Mouse (Mus musculus) thymus, postnatal 14 days (tissue): ENCODE measurements around the gene Mms19.
A peak's percentile ranks its signal among the peaks of the same experiment; 100 is the strongest.

Experiments used
- DNase-seq: peaks from one replicate; pipeline ENCODE4 v3.0.0; 2021

Mms19 gene

DNA sequence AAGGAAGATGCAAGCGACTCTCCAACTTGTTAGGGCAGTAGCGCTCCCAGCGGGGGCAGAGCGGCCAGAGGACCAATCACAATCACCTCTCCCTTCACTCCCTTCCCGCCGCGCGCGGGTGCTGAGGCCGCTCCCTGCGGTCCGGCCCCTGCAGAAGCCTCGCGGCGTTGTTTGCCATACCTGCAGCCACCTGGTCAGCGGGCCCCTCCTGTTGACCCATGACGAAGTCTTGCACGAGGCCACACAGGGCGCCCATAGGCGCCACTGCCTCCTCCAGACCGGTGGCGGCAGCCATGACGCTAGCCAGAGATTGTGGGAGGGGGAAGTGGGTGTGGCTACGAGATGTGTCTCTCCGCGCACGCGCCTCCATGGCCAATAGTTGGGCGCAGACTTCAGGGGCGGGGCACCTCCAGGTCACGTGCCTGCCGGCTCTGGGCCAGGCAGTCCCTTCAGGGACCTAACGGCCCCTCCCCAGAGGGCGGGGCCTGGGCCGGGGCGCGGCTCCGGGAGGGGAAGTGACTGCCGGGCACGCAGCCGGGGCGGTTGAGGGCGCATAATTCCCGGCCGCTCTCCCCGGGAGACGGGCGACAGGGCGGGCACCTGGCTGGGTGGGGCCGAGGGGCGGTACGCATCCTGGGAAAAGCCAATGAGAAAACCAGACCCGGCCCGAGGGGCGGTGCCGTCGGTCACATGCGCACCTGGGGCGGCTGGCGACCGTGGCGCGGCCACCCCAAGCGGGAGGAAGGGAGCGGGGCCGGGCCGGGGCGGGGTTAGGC lies at the start of gene Mms19:
Mms19 (minus strand) TSS at position 339 of the 776 bp plus-strand sequence.
- DNase-seq = peak; percentile 99

DNA sequence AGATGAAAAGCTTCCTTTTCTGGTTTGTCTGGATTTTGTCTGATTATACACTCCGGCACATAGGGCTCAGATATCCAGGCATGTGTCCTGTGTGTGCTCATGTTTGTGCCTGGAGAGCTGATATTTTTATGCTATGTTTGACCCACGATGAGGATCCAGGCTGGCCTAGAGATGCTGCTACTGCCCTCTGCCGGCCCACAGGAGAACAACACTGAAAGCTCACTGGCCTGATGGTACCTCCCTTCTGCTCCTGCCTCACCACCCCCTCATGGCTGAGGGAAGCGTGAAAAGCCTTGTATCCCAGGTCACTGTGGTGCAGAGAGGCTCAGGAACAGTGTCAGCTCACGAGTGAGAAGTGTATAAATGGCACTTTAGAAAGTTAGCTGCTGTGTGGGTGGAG lies 45.2 kb upstream of the Mms19 start:
- DNase-seq = peak; percentile 78

DNA sequence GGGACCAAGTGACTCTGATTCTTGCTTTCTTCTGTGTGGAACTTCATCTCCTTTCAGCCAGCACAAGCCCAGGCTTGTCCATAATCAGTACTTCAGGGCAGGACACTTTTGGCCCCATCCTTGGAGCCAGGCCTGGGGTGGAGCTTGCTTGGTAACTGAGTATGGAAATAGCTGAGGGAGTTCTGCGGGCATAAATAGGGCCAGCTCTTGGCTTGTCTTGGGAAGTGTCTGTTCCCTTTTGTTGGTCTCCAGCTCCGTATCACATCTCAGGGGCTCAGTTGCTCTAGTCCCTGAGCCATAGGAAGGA lies 41.5 kb upstream of the Mms19 start:
- no peak for DNase-seq

DNA sequence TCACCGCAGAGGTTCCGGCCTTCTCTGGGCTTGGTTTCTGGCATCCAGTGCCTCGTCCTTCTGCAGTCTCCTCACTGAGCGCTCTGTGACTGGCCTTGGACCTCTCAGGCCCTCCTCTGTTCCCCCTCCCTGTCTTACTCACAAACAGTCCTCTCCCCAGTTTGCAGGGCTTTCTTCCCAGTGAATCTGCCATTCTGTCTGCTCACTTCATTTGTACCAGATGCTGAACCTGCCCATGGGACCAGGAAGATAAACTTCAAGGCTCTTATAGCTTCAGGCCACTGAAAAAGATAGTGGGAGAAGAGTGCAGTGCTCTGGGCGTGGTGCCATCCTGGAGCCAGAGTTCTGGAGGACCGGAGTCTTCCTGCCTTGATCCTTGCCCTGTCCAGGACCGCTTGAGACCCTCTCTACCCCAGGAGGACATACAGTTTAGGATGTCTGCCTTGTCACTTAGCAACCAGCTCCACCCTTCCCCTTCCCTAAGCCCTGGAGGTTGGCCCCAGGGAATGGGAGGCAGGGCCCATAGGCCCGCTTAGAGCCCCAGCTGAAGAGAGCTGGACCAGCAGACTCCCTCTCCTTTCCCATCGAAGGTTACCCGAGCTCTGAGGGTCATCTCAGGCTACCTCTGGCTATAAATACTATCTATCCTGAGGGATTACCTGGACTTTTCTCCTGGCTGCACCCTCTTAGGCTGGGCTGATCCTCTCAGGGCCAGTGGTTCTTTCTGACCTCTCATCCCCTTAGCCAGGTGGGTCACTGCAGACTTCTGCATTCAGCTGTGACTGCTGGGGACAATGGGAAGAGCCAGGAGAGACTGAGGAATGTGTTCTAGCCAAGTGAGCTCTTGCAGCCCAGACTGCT lies 41.0 kb upstream of the Mms19 start:
- no peak for DNase-seq

DNA sequence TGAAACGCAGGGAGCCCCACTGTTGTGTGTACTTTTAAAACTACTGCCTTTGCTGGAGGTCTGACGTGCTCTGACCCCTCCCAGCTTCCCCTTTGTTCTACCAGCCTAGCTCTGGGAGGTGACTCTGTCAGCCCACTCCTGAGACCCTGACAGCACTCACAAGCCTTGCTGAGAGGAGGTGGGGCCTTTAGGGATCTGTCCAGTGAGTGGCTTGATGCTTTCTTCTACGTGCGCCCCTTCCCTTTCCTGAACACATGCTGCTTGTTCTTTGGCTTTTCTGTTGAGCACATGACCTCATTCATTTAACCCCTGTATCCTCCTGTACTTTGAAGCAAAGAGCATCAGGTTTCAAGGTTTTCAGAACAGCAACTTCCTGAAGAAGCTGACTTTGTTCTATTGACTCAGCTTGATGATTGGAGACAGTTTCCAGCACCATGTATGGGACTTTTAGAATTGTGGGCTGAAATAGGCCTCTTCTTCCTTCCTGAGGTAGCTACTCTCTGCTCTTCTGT lies 38.1 kb upstream of the Mms19 start:
- DNase-seq = peak; percentile 42

DNA sequence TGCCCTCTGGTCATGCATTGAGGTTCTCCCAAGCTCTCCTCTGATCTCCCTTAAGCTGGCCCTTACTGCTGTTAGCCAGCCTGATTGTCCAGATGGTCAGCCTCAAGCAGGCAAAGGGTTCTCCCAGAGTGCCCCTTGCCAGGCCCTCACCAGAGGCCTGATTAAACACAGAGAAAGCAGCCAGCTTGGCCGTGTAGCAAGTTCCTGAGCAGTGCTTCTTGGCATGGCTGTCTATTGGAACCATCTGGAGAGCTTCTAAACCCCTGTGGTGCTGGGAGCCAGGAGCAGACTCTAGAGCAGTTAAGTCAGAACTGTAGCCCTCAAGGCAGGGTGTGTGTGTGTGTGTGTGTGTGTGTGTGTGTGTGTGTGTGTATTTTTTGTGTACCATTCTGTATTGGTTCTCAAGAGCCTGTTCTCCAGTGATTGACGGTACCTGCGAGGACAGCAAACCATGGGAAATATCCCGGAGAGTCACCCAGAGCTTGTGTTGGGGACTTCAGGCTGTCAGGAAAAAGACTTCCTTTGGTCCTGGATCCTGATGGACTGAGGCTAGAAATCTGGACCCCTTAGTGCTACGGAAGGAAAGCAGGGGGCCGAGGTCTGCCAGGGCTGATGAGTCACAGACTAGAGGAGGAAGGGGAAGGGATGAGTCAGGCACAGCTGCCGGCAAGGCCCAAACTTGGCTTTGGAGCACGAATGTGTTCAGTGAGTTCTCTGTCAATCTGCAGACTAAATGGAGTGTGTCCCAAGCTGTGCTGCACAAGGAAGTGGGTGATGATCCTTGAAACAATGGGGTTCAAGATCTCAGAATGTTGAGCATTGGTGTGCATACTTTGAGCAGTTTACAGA lies 36.7 kb upstream of the Mms19 start:
- DNase-seq = no peak

DNA sequence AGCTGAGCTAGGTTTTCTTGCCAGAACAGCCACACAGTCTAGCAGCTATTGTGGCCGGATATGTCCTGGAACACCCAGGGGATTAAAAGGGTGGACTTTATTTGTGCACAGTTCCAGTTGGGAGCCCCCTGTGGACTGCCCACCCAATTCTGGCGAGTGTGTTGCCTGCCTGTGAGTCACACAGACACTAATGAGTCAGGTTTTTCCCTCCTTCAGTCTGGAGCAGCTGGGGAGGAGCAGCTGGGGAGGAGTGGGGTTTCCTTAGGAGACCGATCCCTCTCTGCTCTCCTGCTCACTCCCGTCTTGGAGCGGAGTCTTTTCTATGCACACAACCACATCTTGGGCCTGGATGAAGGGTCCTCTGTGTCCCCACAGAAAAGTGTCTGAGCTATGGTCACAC lies 35.9 kb upstream of the Mms19 start:
- DNase-seq = no peak

DNA sequence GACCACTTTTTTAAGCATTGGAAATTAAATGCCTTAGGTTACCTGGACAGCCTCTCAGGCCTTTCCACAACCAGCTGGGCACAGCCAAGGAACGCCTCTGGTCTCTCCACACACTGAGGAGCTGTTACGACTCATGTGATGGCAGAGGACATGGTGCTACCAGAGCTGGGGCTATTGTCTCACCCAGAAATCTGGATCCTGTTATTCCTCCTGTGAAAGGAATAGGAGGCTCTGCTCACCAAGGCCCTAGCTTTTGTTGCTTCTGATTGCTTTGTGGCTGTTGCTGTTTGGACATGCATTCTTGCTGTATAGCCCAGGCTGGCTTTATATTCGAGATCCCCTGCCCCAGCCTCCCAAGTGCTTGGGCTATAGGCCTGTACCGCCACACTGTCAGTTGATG lies 35.3 kb upstream of the Mms19 start:
- DNase-seq = no peak

DNA sequence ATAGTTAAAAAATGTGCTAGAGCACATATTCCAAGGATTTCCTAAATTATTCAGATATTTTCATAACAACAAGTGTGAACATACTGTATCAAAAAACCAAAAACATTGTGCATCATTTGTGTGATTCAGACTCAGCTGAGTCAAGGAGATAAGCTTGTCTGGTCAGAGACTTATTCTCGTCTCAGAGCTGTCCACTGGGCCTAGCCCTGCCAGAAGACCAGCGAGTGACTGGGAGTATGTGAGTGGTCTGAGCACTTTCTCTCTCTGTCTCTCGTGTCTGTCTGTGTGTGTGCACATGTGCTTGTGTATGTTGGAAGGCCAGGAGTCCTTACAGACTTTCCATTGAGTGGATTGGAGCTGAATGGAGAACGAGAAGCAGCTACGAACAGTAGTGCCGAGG lies 34.0 kb upstream of the Mms19 start:
- DNase-seq = no peak

DNA sequence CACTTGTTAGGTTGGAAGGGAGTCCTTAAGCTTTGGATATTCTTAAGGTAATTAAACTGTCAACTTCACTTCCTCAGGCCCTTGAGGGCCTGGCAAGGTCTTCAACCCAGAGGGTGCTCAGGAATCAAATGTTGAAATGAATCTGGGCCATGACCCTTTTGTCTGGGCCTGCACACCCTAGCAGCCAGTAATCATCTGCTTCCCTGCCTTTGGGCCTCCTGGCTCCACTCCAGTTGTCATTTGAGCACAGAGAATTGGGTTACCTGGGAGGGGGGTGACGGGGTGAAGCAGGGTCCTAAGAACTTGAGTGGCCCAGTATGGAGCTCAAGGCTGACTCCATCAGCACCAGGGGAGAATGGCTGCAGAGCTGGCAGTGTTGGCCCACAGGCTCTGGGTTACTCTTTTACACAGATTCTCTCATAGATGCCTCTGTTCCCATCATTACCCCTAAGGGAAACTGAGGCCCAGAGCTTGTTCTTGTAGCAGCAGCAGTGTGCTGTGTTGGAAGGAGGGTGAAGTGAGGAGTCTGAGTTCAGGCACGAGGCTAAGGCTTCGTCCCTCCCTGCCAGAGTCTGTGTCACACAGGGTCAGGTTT lies 33.4 kb upstream of the Mms19 start:
- DNase-seq = no peak

DNA sequence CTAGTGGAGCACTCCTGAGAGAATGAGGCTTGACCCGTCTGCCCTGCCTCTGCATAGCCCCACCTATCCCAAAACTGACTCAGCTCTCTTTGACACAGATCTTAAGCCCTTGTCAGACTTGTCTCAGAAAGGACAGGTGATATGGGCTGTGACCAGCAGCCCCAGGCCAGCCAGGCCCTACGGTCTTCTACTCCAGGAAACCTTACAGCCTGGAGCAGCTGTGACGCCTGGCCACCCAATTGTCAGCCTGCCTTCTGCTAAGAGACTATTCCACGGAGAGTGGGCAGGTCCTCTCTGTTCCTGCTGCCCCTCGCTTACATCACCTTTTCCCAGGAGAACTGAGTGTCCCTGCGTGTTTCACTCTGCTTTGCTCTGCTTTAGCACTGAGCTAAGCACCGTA lies 30.2 kb upstream of the Mms19 start:
- DNase-seq = no peak

DNA sequence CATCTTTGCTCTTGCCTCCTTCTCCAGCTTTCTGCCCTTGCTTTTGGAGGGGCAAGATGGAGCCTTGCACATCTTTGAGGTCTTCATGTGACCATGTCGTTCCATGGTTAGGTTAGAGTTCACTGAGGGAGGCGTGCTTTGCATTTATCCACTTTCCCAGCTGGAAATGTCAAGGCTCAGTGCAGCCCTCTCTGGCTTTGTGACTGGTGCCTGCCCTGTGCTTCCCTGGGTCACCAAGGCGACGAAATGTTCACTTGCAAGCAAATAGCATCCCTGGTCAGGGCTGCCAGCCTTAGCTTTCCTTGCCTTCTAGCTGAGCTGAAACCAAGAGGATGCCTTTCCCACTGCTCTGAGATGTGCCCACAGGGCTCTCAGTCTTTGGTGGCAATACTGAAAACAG lies 29.5 kb upstream of the Mms19 start:
- no peak for DNase-seq

DNA sequence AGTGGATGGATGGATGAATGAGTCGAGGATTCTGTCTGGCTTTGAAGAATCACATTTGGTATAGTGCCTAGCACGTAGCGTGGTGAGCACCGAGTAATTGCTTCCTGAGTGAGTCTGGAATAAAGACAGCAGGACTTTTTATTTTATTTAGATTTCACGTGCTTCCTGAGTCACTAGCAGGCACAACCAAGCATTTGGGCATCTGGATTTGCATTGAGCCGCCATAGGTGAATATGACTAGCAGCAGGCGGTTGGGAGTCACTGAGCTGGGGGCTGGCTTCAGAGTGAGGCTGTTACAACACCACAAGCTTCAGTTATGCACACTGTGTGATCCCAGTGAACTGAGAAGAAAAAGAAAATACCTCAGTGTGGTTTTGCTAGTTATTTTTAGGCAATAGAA lies 28.1 kb upstream of the Mms19 start:
- DNase-seq = peak; percentile 22

DNA sequence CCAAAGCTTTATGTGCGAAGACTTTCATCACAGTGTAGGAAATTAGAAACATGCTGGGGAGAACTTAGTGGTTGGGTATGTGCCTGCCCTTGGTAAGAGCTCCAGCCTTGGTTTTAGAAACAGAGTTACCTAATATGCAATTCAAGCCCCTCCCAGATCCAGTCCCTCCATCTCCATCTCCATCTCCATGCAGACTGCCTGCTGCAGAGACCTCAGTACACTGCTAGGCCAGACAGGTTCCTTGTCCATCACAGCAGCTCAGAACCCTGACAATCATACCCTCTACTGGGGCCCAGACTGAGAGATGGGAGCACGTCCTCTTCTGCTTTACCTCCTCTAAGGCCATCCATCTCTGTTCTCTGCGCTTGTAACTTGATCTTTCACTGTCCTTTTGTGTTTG lies 27.6 kb upstream of the Mms19 start:
- no peak for DNase-seq

DNA sequence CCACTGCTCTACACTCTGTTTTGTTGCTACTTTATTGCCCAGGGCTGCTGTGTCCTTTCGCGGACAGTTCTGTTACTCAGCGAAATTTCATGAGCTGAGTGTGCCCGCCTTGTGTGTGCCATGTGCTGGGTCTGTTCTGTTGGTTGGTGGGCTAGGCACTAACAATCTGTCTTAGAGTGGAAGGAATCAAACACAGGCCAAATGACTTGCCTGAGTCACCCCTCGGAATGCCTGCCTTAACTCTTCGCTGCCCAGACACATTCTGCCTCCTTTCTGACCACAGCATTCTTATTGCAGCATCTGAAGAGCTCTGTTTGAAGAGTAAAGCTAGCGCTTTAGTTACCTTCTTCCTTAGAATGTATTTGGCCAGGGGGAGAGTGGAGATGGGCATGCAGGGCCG lies 25.6 kb upstream of the Mms19 start:
- no peak for DNase-seq

DNA sequence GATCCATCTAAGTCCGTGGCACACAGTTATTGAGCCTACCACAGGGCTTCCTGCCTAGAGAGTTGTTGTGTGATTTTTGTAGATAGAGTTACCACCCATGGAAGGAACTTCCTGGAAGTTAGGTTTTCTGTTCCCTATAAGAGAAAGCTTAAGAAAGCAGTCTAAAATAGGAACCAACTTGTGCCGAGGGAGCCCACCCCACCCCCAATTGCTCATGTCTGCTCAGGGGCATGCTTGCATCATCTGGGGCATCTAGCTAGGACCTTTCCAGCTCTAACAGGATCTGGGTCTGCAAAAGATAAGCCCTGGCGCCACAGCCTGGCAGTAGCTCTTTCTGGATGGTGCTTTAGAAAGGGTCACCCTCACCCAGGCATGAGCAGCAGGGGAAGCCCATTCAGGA lies 24.7 kb upstream of the Mms19 start:
- DNase-seq = no peak

DNA sequence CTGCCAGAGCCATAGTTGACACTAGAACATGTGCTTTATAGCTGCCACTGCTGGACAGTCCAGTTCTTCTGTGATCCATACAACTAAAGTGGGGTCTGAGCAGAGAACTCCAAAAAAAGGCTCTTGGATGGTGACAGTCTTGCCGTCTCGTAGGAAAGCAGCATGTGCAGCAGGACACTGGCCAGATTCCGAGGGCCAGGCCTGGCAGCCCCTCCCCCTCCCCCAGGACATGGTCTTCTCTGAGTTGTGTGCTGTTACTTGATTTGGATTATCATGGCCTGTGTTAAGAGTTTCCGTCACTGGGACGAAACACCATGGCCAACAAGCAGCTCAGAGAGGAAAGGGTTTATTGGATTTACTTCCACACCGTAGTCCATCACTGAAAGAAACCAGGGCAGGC lies 23.3 kb upstream of the Mms19 start:
- no peak for DNase-seq

DNA sequence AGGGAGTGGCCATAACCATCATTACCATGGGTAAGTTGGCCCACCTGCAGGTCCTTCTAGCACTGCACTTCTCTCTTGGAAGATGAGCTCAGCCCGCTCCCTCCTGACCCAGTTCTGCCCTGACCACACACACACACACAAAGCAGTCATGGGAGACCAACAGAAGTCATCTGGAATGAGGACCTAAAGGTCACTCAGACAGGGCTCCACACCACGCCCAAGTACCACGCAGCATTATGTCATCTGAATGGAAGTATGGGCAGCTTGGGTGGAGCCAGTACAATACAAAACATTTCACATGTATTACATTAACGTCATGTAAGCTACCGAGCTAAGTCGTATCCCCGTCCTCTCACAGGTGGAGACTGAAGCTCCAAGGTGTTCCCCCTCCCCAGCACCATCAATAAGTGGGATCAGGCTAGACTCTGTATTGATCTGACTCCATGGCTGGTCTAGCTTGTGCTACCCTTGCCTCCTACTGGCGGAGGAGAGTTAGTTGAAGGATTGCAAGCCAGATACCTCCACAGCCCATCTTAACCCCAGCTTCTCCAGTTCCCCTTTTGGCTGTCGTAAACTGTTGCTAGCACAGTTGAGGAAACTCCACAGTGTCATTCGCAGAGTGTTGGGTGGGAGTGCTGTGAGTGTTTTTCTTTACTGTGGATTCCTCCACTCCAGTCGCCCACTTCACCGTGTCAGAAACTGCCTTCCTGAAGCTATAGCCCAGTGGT lies 20.5 kb upstream of the Mms19 start:
- no peak for DNase-seq

DNA sequence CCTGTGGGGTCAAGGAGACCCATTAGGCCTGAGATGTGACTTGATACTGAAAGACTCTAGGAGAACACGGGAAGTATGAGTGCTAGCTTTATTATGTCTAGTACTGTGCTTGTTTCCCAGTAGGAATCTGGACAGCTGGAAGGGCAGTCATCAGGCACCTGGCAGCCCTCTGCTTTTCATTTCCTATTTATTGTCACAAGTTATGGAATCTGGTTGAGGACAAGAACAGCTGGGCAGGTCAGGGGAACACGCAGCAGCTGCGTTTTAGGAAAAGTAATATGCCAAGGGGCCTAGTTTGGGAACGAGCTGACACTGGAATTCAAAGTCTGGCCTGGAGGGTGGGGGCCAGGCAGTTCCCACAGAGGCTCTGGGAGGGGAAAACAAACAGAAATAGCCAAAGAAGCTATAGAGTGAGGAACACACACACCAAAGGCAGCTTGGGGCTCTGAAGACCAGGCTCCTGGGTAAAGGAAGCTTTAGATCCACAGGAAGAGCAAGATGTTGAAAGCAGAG lies 19.5 kb upstream of the Mms19 start:
- DNase-seq = no peak

DNA sequence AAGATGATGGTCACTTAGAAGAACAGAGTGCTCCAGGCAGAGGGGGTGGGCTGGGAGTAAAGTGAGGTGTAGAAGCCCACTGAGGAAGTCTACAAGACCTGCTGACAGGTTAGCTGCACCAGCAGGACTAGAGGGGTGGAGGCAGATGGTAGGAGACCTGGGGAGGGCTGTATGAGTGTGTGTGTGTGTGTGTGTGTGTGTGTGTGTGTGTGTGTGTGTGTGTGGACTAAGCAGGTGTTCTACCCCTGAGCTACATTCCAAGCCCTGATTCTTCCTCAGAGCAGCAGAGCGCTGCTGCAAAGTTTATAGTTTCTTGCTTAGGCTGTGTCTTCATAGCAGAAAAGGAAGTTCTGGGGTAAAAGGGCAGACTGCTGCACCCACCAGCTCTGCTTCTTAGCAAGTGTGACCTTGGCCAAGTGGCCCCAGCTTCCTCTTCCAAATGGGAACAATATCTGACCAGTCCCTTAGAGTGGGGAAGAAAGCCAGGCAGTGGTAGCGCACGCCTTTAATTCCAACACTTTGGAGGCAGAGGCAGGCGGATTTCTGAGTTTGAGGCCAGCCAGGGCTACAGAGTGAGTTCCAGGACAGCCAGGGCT lies 18.8 kb upstream of the Mms19 start:
- no peak for DNase-seq

DNA sequence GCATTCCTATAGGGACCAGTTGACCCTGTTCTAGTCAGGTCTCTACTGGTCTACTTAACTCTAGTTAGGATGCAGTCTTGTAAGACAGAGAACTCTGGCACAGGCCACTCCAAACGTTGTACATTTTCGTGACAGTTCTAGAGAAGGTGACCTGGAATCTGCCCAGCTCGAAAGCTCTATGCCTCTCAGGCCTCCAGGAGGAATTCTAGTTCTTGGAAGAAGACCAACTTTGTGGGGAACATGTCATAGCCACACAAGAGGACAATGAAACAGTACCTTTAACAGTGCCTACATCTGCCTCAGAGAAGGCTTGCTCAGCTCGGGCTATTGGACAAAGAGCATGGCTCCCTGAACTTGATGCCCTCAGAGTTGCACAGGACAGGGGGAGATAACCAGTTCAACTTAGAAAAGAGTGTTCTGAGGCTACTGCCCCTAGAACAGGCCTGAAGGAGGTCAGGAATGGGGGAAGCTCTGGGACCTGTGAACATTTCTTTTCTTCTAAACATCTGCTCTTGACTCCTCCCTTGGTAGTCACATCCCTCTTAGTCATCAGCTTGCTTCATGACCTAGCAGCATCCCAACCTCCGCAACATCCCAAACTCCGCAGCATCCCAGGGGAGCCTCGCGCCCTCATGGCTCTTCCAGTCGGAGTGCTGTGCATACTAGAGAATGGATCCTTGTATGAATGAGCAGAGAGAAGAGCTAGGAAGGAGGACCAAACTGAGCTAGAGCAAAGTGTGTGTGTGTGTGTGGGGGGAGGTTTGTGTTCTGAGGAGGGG lies 18.0 kb upstream of the Mms19 start:
- no peak for DNase-seq
